Mouse (Mus musculus) hindbrain, embryonic 14.5 days (tissue): ENCODE results near the gene Armcx5. TPM values are rescaled to one million over a fixed set of nuclear protein-coding genes. Genes with fewer than 3 reads are reported as not detected.

ENCODE experiments used
- microRNA counts: library from miRNA; unstranded; fragments of <30 nt; microRNA quantifications from one replicate; lab custom pipeline; 2016
- microRNA-seq: library from miRNA; unstranded; fragments of <30 nt; microRNA quantifications from one replicate; pipeline ENCODE4, GENCODE M21; 2016
- polyA plus RNA-seq: library from polyadenylated mRNA; unstranded; fragments of >200 nt; fragmentation: Nextera tagmentation; extraction: Ambion mirVana; gene quantifications from 2 replicates; pipeline ENCODE4 v1.2.1, GENCODE M21; 2014

Armcx5 gene
- polyA plus RNA-seq, 1 experiment from 2014 or later, result 10.5 TPM

MicroRNAs encoded within 50 kb of the gene (microRNA counts, 519-probe panel; counts per million panel counts)
- not detected for microRNA mmu-miR-1970 (lab: Ali Mortazavi, UCI)

Small RNAs within 50 kb of the gene (microRNA-seq; reads per million reads assigned to microRNA genes)
- not detected for gene Mir1970
- not detected for gene Mir7646

Other genes with a start within 250 kb of the Armcx5 start
- not detected in 2 replicates for gene AV320801, start 248.1 kb upstream of the Armcx5 start, polyA plus RNA-seq
- gene Nxf7, start 144.0 kb upstream of the Armcx5 start, polyA plus RNA-seq, result not detected in 2 replicates
- not detected in 2 replicates for gene Prame, start 115.0 kb upstream of the Armcx5 start, polyA plus RNA-seq
- not detected in 2 replicates for gene Tcp11x2, start 48.9 kb upstream of the Armcx5 start, polyA plus RNA-seq
- not detected in 2 replicates for gene Tmsb15a, start 17.5 kb upstream of the Armcx5 start, polyA plus RNA-seq
- 241 and 290 TPM in 2 replicates for gene Gprasp1, start within 50 bp of the Armcx5 start, polyA plus RNA-seq
- 116 and 121 TPM in 2 replicates for gene Bhlhb9, start 54.9 kb downstream of the Armcx5 start, polyA plus RNA-seq
- gene Gprasp2, start 96.3 kb downstream of the Armcx5 start, polyA plus RNA-seq, result 182 and 225 TPM in 2 replicates